Mouse (Mus musculus) limb, embryonic 14.5 days (tissue): Measurements from ENCODE around the gene Rtraf. TPM values are rescaled to one million over a fixed set of nuclear protein-coding genes. Genes with fewer than 3 reads are reported as not detected.

ENCODE experiments used
- ATAC-seq: fragments of 200-750 bp; cut with Nextera tagmentation; 2 replicates; pipeline ENCODE4 v1.8.0; 2017; ENCODE audit warnings: low read depth, moderate number of reproducible peaks, moderate TSS enrichment; ENCODE audit not compliant: low FRiP score
- DNase-seq: peaks from one replicate; pipeline ENCODE4 v3.0.0-alpha.2; 2015; ENCODE audit warnings: low spot score
- H3K27ac ChIP-seq: fragments of 300-500 bp; sonication (generic); replicated peaks from 2 replicates; pipeline ENCODE4 v1.5.1; 2014; ENCODE audit warnings: low read depth, mild to moderate bottlenecking, low read length, moderate library complexity, mixed read lengths
- H3K27me3 ChIP-seq: fragments of 300-500 bp; sonication (generic); 2 replicates; pipeline ENCODE4 v1.6.1; 2014; ENCODE audit warnings: low read length, mixed read lengths; ENCODE audit not compliant: control insufficient read depth, insufficient read depth
- H3K36me3 ChIP-seq: fragments of 300-500 bp; sonication (generic); 2 replicates; pipeline ENCODE4 v1.6.1; 2014; ENCODE audit warnings: mild to moderate bottlenecking, low read length, moderate library complexity, mixed read lengths; ENCODE audit not compliant: control insufficient read depth, insufficient read depth
- H3K4me1 ChIP-seq: fragments of 300-500 bp; sonication (generic); 2 replicates; pipeline ENCODE4 v1.6.1; 2014; ENCODE audit warnings: antibody characterized with exemption, low read length, mixed read lengths; ENCODE audit not compliant: control insufficient read depth, insufficient read depth
- H3K4me2 ChIP-seq: fragments of 300-500 bp; sonication (generic); replicated peaks from 2 replicates; pipeline ENCODE4 v1.6.1; 2014; ENCODE audit warnings: low read depth, mild to moderate bottlenecking, low read length, moderate library complexity; ENCODE audit not compliant: severe bottlenecking
- H3K4me3 ChIP-seq: fragments of 300-500 bp; sonication (generic); replicated peaks from 2 replicates; pipeline ENCODE4 v1.5.1; 2014; ENCODE audit warnings: low read length
- H3K9ac ChIP-seq: fragments of 300-500 bp; sonication (generic); 2 replicates; pipeline ENCODE4 v1.6.1; 2014; ENCODE audit warnings: mild to moderate bottlenecking, low read depth, low read length, moderate library complexity; ENCODE audit not compliant: severe bottlenecking
- H3K9me3 ChIP-seq: fragments of 300-500 bp; sonication (generic); 2 replicates; pipeline ENCODE4 v1.6.1; 2016; ENCODE audit warnings: low read length; ENCODE audit not compliant: control insufficient read depth
- POLR2A ChIP-seq: fragments of 200-500 bp; IDR thresholded peaks from 2 replicates; pipeline ENCODE4 v1.8.0; 2012; ENCODE audit warnings: inconsistent platforms, mild to moderate bottlenecking, moderate library complexity, borderline replicate concordance; ENCODE audit not compliant: insufficient read depth, insufficient read length; ENCODE audit errors: extremely low read depth
- WGBS: fragments of 180-500 bp; shearing (Covaris S2); extraction: QIAGEN DNeasy Blood & Tissue Kit; methylation state at CpG from one replicate; pipeline ENCODE4 v1.1.7; 2014; 5-methylcytosine and 5-hydroxymethylcytosine counted together
- polyA plus RNA-seq, 2 experiments: library from polyadenylated mRNA; depleted of rRNA in 1 of 2; stranded (reverse) in 1 of 2; unstranded in 1 of 2; fragments of >200 nt; fragmentation: Nextera tagmentation in 1 of 2; extraction: Ambion mirVana in 1 of 2; gene quantifications; 2 replicates each; pipeline versions ENCODE4 v1.2.1 to v1.2.3; 2012 to 2014

Gene Rtraf
- polyA plus RNA-seq, 2 experiments, result 131 to 254 TPM

- 84% methylated on average over 8 of the region's 8 CpGs for whole genome bisulfite sequencing
- H3K9ac ChIP-seq, result no peak overlapping the region
- ATAC-seq, result no peak
Observed at GRCm38 (mm10) chr14:19764331-19764730, 59.3 kb downstream of the Rtraf start.

DNA sequence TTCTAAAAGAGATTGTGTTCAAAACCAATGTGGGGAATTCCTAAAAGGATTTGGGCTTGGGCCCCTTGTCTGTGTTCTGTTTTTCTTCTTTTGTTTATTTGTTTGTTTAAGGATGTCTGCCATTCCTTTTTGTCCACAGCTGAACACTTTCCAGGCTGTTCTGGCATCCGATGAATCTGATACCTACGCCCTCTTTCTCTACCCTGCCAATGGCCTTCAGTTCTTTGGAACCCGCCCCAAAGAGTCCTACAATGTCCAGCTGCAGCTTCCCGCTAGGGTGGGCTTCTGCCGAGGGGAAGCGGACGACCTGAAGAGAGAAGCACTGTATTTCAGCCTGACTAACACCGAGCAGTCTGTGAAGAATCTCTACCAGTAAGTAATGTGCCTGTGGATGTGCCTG, 60.1 kb downstream of the Rtraf start:
- Histone ChIP-seq H3K4me1 (peaks cover 20% of the 10 kb centered on the region), H3K27ac (no peak overlapping the region), H3K9me3 (no peaks in the 10 kb centered on the region), H3K4me3 (no peak overlapping the region), H3K36me3 (peaks cover 22% of the 10 kb centered on the region), H3K4me2 (no peak overlapping the region), H3K9ac (no peak overlapping the region), H3K27me3 (no peaks in the 10 kb centered on the region)
- ATAC-seq (no peak), DNase-seq (no peak)
- TF ChIP-seq POLR2A, result no peak
- WGBS, result 59% methylated on average over 8 of the region's 8 CpGs

More at GRCm38 (mm10) chr14:19764331-19764730, 59.3 kb downstream of the Rtraf start:
- no peak for DNase-seq
- no peak for TF ChIP-seq POLR2A
- Histone ChIP-seq H3K9me3 (no peaks in the 10 kb centered on the region), H3K4me1 (peaks cover 15% of the 10 kb centered on the region), H3K4me3 (no peak overlapping the region), H3K36me3 (peaks cover 27% of the 10 kb centered on the region), H3K27ac (no peak overlapping the region), H3K27me3 (no peaks in the 10 kb centered on the region), H3K4me2 (no peak overlapping the region)

- peaks cover 14% of the 10 kb centered on the region for H3K4me1 ChIP-seq
- no peak; the same call in 1 of the 2 replicates for ATAC-seq
- no peak for TF ChIP-seq POLR2A
- H3K4me2 ChIP-seq, result no peak overlapping the region
- no peak overlapping the region for H3K27ac ChIP-seq
- peaks cover 17% of the 10 kb centered on the region for H3K36me3 ChIP-seq
- H3K9me3 ChIP-seq, result no peaks in the 10 kb centered on the region
- no peak overlapping the region for H3K4me3 ChIP-seq
- 47% methylated on average over 4 of the region's 4 CpGs for WGBS
- no peaks in the 10 kb centered on the region for H3K27me3 ChIP-seq
- no peak overlapping the region for H3K9ac ChIP-seq
- DNase-seq, result no peak
Observed at GRCm38 (mm10) chr14:19762014-19762413, 61.6 kb downstream of the Rtraf start.

Other genes starting within 250 kb of the Rtraf start
- 7.5 and 9.6 TPM in 2 replicates for gene Gm2237, start 238.7 kb downstream of the Rtraf start, polyA plus RNA-seq (2012; rRNA removed)
- 2.1 TPM in 2 replicates for gene Gm2237, start 238.7 kb downstream of the Rtraf start, polyA plus RNA-seq (2014; fragmentation: Nextera tagmentation; extraction: Ambion mirVana)
- gene Gm5458, start 221.2 kb downstream of the Rtraf start, polyA plus RNA-seq (2012; rRNA removed), result 0.06 TPM in 1 of 2 replicates, not detected in the other
- gene Gm5458, start 221.2 kb downstream of the Rtraf start, polyA plus RNA-seq (2014; fragmentation: Nextera tagmentation; extraction: Ambion mirVana), result not detected in 2 replicates
- 87.3 and 105 TPM in 2 replicates for gene Nid2, start 72.6 kb downstream of the Rtraf start, polyA plus RNA-seq (2012; rRNA removed)
- gene Nid2, start 72.6 kb downstream of the Rtraf start, polyA plus RNA-seq (2014; fragmentation: Nextera tagmentation; extraction: Ambion mirVana), result 107 and 112 TPM in 2 replicates
- gene Gng2, start 153.8 kb upstream of the Rtraf start, polyA plus RNA-seq (2012; rRNA removed), result 39.0 and 40.5 TPM in 2 replicates
- 52.3 and 67.7 TPM in 2 replicates for gene Gng2, start 153.8 kb upstream of the Rtraf start, polyA plus RNA-seq (2014; fragmentation: Nextera tagmentation; extraction: Ambion mirVana)